Mouse (Mus musculus) embryo, embryonic 11.5 days (tissue): ENCODE data around the gene Ccdc73.
"Not testable (repeated sequence)": the region's sequence is repeated elsewhere in the genome, so short reads cannot be mapped to it uniquely, and the experiment has no call there.

Experiments used
- DNase-seq: peaks from one replicate; pipeline ENCODE4 v3.0.0-alpha.2; 2012; ENCODE audit warnings: low read depth, low spot score

The Ccdc73 gene

GRCm38 (mm10) chr2:104869101-104869500 lies 1.5 kb downstream of the Ccdc73 start:
- DNase-seq: no peak

- no peak for DNase-seq
Observed at GRCm38 (mm10) chr2:104878794-104879193, 11.2 kb downstream of the Ccdc73 start.

- DNase-seq: no peak
Observed at GRCm38 (mm10) chr2:104886109-104886508, 18.5 kb downstream of the Ccdc73 start.

GRCm38 (mm10) chr2:104887331-104887730 lies 19.7 kb downstream of the Ccdc73 start:
- not testable (repeated sequence) for DNase-seq

GRCm38 (mm10) chr2:104887882-104888566 lies 20.4 kb downstream of the Ccdc73 start:
- peak; percentile 72 for DNase-seq

GRCm38 (mm10) chr2:104899975-104900374 lies 32.4 kb downstream of the Ccdc73 start:
- no peak for DNase-seq

- no peak for DNase-seq
Observed at GRCm38 (mm10) chr2:104915709-104916108, 48.1 kb downstream of the Ccdc73 start.

- DNase-seq: peak; percentile 9
Observed at GRCm38 (mm10) chr2:104964492-104964891, 96.9 kb downstream of the Ccdc73 start.

GRCm38 (mm10) chr2:104981712-104982111 lies 114.1 kb downstream of the Ccdc73 start:
- no peak for DNase-seq

GRCm38 (mm10) chr2:104985796-104986195 lies 118.2 kb downstream of the Ccdc73 start:
- DNase-seq: no peak

GRCm38 (mm10) chr2:104988974-104989373 lies 121.4 kb downstream of the Ccdc73 start:
- DNase-seq: no peak

- peak; percentile 27 for DNase-seq
Observed at GRCm38 (mm10) chr2:104994436-104994835, 126.8 kb downstream of the Ccdc73 start.

- DNase-seq: no peak
Observed at GRCm38 (mm10) chr2:104996201-104996600, 128.6 kb downstream of the Ccdc73 start.

GRCm38 (mm10) chr2:105007236-105007635 lies 139.6 kb downstream of the Ccdc73 start:
- DNase-seq: no peak

- DNase-seq: no peak
Observed at GRCm38 (mm10) chr2:105016192-105016966, 148.8 kb downstream of the Ccdc73 start.

- peak; percentile 78 for DNase-seq
Observed at GRCm38 (mm10) chr2:105016967-105017287, 149.3 kb downstream of the Ccdc73 start, which contains the start of gene Eif3m. Eif3m (minus strand) TSS chr2:105017080.

GRCm38 (mm10) chr2:105017802-105018201 lies 150.2 kb downstream of the Ccdc73 start:
- DNase-seq: no peak

- DNase-seq: no peak
Observed at GRCm38 (mm10) chr2:105019457-105019856, 151.9 kb downstream of the Ccdc73 start.

GRCm38 (mm10) chr2:105021256-105021655 lies 153.7 kb downstream of the Ccdc73 start:
- DNase-seq: no peak

GRCm38 (mm10) chr2:105021836-105022235 lies 154.2 kb downstream of the Ccdc73 start:
- DNase-seq: no peak

GRCm38 (mm10) chr2:105023031-105023615 lies 155.5 kb downstream of the Ccdc73 start:
- DNase-seq: no peak

GRCm38 (mm10) chr2:105023815-105024214 lies 156.2 kb downstream of the Ccdc73 start:
- no peak for DNase-seq

- DNase-seq: not testable (repeated sequence)
Observed at GRCm38 (mm10) chr2:105025610-105026009, 158.0 kb downstream of the Ccdc73 start.
